Mouse (Mus musculus): ENCODE results near the gene Gm15737. TPM values are rescaled to one million over a fixed set of nuclear protein-coding genes. Genes with fewer than 3 reads are reported as not detected.

Gene Gm15737
- total RNA-seq, 2 experiments from 2014 or later, result not detected

Other genes starting within 250 kb of the Gm15737 start
- not detected in 2 replicates for gene Prickle2, start 163.2 kb upstream of the Gm15737 start, total RNA-seq (2015; ENCODE audit: low replicate concordance)
- gene Prickle2, start 163.2 kb upstream of the Gm15737 start, total RNA-seq (2017; ENCODE audit: low replicate concordance), result not detected in 2 replicates
- gene A730049H05Rik, start 52.9 kb upstream of the Gm15737 start, total RNA-seq (2015; ENCODE audit: low replicate concordance), result not detected in 2 replicates
- gene A730049H05Rik, start 52.9 kb upstream of the Gm15737 start, total RNA-seq (2017; ENCODE audit: low replicate concordance), result not detected in 2 replicates
- gene Adamts9, start 74.1 kb downstream of the Gm15737 start, total RNA-seq (2015; ENCODE audit: low replicate concordance), result not detected in 2 replicates
- 0.26 TPM in 1 of 2 replicates, not detected in the other for gene Adamts9, start 74.1 kb downstream of the Gm15737 start, total RNA-seq (2017; ENCODE audit: low replicate concordance)